Mouse (Mus musculus) layer of hippocampus, adult 9-11 months (tissue): ENCODE data around the gene Tex44.
A peak's percentile ranks its signal among the peaks of the same experiment; 100 is the strongest.

ENCODE experiments used
- DNase-seq: peaks from one replicate; pipeline ENCODE4 v3.0.0; 2022

The Tex44 gene

DNA sequence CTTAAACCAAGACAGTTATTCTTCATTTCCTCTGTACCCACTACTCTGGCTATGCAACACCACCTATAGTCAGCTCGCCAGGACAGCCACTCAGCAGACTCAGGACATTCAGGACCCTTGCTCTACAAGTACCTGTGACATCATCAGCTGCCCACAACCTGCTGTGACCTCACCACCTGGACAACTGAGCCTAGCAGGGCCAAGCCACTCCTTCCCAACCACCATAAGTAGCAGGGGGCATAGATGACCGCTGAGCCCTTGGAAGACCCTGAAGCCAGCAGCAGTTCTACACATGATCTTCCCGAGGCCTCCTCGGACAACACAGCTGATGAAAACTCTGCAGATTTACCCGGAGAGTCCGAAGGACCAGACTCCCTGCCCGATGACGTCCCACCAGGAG lies at the start of gene Tex44, which contains the start of gene Nmur1:
TSS of gene Tex44 (plus strand) at position 202 of the 400 bp plus-strand sequence.
TSS of gene Nmur1 (minus strand) at position 101 of the 400 bp plus-strand sequence.
- DNase-seq: no peak

DNA sequence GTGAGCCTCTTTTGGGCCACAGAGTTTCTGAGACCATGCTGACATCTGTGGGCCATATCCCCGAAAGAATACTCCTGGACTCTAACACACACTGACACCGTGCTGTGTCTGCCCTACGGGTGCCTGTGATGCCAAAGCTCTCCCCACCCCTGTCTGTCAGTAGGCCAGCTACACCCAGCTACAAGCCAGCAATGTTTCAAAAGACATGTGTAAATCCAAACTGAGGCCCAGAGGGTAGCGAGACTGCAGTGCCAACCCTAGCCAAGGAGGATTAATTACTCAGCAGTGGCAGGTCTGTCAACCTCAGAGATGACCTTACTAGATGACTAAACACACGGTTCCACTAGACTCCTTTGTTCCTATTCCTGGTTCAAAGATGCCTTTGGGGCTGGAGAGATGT lies 49.8 kb upstream of the Tex44 start:
- DNase-seq: no peak

DNA sequence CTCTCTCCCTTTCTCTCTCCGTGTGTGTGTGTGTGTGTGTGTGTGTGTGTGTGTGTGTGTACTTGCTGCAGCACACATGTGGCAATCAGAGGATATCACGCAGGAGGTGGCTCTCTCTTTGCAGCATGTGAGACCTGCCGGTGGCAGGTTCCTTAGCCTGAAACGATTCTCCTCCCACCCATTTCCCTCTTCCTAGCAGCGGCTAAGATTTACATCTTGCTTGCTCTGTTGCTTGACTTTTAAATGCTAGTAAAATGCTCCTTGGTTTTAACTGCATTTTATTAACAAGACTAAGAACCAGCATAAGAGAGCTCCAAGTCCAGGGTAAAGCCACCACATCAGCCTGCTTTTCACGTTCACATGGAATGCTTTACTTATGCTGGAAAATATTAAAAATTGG lies 47.5 kb upstream of the Tex44 start:
- no peak for DNase-seq

DNA sequence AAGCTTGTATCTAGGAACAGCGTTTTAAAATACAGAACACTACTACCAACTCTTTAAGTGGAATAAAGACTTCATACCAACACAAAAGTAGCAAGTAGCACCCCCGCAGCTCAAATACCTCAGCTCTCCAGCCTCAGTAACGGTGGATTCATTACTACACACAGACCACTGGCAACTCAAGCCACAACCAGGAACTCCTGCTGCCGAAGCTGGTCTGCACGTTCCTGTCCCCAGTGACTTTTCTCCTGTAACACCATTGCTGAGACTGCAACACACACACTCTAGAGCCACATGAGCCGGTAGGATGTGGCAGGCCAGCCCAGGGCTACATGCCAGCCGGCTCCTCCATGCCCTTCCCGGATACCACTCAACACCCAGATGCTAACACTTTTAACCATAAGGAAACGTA lies 47.0 kb upstream of the Tex44 start:
- DNase-seq: peak; percentile 28

GRCm38 (mm10) chr1:86381027-86381426 lies 45.1 kb upstream of the Tex44 start:
- DNase-seq: peak; percentile 80

DNA sequence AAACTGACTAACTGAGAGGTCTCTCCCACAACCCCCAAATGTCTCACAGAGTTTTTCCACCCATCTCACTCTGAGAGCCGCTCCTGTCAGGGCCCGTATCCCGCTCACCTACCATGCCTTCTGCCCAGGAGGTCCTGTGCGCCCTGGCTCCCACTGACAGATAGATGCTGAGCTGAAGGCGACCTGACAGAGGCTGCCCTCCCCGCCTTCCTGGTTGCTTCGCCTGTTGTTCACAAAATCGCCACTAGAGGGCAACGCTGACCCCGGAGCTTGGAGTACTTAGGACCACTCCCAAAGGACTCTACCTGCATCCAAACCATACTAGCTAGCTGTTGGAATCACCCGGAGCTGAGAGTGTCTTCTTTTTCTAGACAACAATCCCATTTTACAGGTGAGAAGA lies 36.9 kb upstream of the Tex44 start:
- no peak for DNase-seq

GRCm38 (mm10) chr1:86391425-86391824 lies 34.7 kb upstream of the Tex44 start:
- no peak for DNase-seq

GRCm38 (mm10) chr1:86393219-86393618 lies 32.9 kb upstream of the Tex44 start:
- DNase-seq: no peak

DNA sequence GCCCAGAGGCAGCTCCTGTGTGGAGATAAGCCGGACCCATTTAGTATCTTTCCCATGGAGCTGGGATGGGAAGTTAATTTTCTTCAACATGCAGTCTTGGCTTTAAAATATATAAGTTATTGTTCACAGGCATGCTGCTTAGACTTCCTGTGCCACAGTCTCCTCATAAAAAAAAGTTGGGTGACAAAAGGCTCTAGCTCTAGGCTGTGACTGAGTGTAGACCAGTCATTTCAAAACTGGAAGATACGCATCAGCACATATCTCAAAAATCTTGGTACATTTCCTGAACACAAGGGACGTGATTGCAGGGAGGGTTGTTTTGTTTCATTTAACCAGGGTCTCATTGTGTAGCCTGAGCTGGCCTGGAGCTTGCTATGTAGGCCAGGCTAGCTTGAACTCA lies 31.9 kb upstream of the Tex44 start:
- DNase-seq: no peak

GRCm38 (mm10) chr1:86395897-86396296 lies 30.2 kb upstream of the Tex44 start:
- no peak for DNase-seq

GRCm38 (mm10) chr1:86397621-86398020 lies 28.5 kb upstream of the Tex44 start:
- DNase-seq: no peak

DNA sequence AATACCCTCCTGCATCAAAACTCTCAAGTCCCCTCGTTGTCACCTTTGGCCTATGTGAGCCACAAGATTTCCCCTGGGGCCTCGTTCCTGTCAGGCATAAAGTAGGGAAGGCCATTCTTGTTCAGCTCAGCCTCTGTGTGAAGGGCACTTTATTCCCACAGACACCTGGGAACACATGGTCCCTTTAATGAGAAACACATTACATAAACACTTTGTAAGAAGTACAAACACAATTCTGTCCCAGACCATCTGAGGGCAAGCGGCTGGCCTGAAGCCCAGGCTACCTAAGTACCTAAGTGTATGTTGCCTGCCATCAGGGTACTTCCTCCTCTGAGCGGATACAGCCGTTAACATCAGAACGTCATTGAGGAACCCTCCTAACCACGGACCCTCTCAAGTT lies 27.9 kb upstream of the Tex44 start:
- DNase-seq: no peak

GRCm38 (mm10) chr1:86399322-86399721 lies 26.8 kb upstream of the Tex44 start:
- DNase-seq: no peak

DNA sequence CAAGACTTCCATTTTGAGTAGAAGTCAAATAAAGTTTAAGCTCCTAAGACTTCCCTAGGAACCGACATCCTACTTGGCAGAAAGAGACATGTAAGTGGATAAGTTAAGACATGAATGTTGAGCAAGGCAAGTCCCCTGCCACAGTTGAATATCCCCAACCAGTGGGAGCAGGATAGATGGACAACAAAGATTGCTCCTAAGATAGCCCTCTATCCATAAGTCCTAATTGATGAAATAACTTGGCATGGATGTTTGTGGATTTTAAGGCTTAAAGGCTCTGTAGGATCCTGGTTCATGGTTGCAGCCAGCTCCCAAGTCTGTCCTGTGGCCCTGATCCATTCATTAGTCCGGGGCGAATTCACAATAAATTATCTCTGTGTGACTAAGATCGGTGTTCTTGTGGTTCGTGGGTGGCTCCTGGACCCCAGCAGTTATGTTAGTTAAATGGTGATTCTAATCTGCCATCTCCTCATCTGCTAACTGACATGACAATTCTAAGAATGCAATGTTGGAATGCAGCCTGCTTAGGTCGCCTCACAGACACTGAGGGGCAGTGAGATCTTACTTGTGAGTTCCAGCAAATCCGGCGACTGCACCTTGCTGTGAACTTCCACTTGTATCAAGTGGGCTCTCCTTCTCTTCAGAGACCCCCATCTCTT lies 25.9 kb upstream of the Tex44 start:
- no peak for DNase-seq

GRCm38 (mm10) chr1:86404834-86405233 lies 21.3 kb upstream of the Tex44 start:
- DNase-seq: no peak

DNA sequence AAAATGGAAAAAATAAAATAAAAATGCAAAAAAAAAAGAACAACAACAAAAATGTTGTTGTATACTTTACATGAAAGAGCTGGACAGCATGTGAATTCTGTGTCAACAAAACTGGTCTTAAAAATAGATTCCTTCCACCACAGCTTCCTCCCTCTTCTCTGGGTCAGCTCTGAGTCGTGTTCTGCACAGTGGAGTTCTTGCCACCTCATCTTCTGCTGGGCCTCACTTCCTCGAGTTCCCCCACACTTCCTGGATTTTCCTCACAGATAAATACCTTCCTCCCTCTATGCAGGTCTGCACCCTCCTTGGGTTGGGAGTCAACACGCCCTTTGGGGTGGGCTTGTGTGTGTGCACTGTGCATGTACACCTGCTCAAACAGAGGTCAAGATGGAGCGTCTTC lies 19.8 kb upstream of the Tex44 start:
- DNase-seq: peak; percentile 56

DNA sequence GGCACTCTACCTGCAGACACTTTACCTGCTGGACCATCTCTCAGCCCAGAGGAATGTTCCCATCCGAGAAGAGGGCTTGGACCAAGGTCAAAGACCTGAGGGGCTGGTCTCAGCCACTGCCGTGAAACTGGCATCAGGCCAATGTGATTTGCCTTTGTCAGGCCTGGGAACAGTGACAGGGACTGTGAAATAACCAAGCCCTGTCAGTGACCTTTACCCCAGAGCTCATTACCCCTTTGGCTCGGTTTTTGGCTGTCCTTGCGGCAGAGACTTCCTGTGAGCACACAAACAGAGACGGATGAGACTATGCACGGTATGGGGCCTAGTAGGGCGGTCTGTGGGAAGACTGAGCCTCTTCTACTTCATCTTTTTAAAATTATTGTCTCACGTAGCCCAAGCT lies 19.2 kb upstream of the Tex44 start:
- DNase-seq: peak; percentile 44

GRCm38 (mm10) chr1:86408515-86408914 lies 17.6 kb upstream of the Tex44 start:
- DNase-seq: no peak

GRCm38 (mm10) chr1:86409476-86409875 lies 16.7 kb upstream of the Tex44 start:
- DNase-seq: no peak

GRCm38 (mm10) chr1:86414715-86415114 lies 11.4 kb upstream of the Tex44 start:
- no peak for DNase-seq

DNA sequence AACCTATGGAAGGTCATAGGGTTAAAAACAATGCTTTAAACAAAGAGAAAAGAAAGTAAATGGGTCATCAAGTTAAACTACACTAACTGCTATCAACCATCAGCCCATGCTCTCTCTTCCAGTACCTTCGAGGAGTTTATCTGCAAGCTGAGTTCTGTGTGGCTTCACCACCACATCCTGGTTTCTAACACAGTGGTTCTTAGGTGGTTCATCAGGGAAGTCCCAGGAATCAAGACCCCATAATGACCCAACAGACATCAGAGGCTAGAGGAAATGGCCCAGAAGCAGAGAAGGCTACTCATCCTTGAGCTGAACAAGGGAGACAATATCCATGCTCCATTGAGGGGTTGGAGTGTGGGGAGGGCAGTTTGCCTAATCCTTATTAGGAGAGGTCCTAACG lies 11.0 kb upstream of the Tex44 start:
- DNase-seq: no peak

DNA sequence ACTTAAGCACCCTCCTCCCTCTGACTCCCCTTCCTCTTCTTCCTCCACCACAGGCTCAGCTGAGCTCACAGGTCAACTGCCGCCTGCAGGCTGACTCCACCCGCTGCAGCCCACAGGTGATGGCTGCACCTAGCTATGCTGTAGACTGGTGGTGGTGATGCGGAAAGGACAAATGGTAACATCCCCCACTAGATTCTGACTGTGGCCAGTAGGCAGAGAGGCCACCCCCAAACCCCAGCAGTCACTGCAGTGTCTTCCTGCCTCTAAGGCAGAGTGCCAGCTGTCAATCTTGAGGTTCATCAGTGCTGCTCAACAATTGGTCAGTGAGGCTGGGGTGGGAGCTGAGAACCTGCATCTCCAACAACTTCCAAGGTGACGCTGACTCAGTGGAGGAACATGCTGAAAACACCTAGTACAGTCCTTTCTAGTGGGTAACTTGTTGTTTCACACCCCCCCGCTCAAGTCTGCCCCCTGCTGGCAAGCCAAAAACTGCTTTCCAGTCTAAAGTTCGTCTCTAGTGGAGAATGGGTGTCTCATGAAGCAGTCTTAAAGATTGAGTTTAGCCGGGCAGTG lies 10.4 kb upstream of the Tex44 start:
- no peak for DNase-seq

DNA sequence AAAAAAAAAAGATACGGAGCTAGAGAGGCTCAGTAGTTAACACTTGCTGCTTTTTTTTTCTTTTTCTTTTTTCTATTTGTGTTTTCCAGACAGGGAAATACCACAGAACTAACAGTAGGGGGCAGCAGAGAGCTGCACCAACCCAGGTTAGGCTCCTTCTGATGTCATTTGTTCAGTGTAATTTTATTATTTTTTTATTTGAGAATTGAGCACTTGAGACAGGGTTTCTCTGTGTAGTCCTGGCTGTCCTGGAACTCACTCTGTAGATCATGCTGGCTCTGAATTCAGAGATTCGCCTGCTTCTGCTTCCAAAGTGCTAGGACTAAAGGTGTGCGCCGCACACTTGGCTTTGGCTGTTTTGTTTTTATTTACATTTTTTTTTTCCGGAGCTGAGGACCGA lies 9.8 kb upstream of the Tex44 start:
- DNase-seq: no peak

DNA sequence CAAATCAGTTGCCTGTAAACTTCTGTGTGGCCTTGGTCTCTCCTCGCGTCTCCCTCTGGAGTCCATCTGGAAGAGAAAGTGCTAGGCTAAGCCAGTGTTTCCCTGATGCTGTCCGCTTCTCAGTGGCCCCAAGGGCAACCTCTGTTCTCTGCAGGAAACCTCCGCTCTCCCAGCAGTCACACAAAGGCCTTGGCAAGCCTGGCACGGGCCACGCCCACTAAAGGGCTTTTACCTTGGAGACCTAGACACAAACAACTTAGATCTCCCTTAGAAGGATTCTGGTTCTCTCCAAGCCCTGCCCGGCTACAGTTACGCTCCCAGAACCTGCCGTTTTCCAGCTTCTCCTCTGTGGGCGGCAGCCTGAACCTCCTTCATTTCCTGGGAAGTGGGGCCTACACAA lies 5.1 kb upstream of the Tex44 start:
- no peak for DNase-seq

GRCm38 (mm10) chr1:86423879-86424278 lies 2.2 kb upstream of the Tex44 start:
- no peak for DNase-seq
